Mouse (Mus musculus): ENCODE data around the gene Gm10352.
"Not testable (repeated sequence)": the region's sequence is repeated elsewhere in the genome, so short reads cannot be mapped to it uniquely, and the experiment has no call there.

The Gm10352 gene

DNA sequence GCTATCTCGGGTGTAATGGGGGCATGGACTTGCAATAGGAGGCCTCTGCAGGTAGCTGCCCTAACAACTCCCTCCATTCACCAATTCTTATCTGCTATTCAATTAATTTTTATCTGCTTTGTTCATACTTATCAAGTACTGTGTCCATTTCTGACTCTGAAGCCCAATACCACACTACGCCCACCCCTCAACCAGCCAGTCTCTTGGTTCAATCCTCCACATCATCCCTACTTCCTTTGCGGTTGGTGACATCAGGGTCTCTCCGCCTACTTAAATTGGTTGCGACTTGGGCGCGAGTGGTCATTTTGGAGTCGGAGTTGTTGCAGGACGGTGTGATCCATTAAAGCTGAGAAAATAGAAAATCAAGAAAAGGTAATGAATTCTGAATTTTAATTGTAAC lies at the start of gene Gm10352:
Gene Gm10352, plus strand, starts transcription at position 301 of the 400 bp plus-strand sequence.
- not testable (repeated sequence) for DNase-seq (ENCODE audit: low spot score in 2 of 2)

DNA sequence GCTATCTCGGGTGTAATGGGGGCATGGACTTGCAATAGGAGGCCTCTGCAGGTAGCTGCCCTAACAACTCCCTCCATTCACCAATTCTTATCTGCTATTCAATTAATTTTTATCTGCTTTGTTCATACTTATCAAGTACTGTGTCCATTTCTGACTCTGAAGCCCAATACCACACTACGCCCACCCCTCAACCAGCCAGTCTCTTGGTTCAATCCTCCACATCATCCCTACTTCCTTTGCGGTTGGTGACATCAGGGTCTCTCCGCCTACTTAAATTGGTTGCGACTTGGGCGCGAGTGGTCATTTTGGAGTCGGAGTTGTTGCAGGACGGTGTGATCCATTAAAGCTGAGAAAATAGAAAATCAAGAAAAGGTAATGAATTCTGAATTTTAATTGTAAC lies 31.5 kb downstream of the Gm10352 start, which contains the start of gene Gm29289:
Gene Gm29289, plus strand, starts transcription at position 301 of the 400 bp plus-strand sequence.
- not testable (repeated sequence) for DNase-seq (ENCODE audit: low spot score in 2 of 2)

All from spleen, postnatal 4 days (tissue).